Mouse (Mus musculus) testis, adult 2 months (tissue): ENCODE measurements around the gene Sgms2.

ENCODE experiments used
- CTCF ChIP-seq: fragments of 200-500 bp; IDR thresholded peaks from 2 replicates; pipeline ENCODE4 v1.5.1; 2012; ENCODE audit warnings: low read depth, mild to moderate bottlenecking, inconsistent platforms, low read length, moderate library complexity; ENCODE audit not compliant: control insufficient read depth, insufficient read depth, insufficient replicate concordance
- POLR2A ChIP-seq: fragments of 200-500 bp; IDR thresholded peaks from 2 replicates; pipeline ENCODE4 v1.6.1; 2012; ENCODE audit warnings: low read depth, mild to moderate bottlenecking, inconsistent platforms, low read length, moderate library complexity; ENCODE audit not compliant: control insufficient read depth

DNA sequence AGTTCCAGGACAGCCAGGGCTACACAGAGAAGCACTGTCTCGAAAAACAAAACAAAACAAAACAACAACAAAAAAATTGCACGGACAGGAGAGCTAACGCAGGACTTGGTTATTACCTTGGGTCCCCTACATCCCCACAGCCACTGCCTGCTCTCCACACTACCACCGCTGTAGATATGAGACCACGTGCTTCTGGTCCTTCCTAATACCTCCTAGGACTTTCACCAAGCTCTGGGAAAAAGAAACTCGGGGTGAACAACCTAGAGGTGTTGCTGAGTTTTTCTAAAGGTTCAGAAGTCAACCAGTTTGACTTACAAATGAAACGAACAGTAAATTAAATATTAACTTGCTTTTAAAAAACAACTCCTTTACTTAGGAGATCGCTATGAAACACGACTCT is 2.8 kb downstream of the Sgms2 start:
- TF ChIP-seq POLR2A (no peak), CTCF (no peak)
